ENCODE assay signal across 8 mouse cellular contexts in the genomic region with DNA sequence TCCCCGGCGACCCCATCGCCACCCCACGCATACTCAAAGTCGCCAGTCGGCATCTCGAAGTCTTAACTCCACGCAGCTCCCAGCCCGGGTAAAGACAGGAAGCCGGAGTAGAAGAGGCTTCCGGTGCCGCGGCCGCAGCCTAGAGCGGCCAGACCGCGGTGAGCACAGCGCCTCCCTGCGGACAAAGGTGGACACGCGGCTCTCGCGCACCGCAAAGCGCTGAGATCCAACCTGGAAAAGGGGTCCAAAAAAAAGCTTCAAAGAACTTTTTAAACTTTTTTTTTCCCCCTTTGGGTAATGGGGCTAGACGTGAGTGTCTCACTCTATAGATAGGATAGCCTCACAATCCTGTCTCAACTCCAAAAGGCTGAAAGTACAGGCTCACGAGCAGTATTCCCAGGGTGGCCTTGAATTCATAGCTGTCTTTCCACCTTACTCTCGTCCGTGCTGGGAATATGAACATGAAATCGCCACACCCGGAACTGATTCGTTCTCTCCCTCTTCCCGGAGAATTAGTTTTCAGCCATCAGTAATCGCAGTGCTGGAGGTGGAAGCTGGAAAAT. TPM values are rescaled to one million over a fixed set of nuclear protein-coding genes. Genes with fewer than 3 reads are reported as not detected.
DNase-seq lines count a peak whose midpoint lies in the region; ATAC-seq and TF ChIP-seq lines count a peak whose summit lies in the region.

Gene Eif3g, minus strand, starts transcription at position 113 of the 563 bp plus-strand sequence.

- DNase-seq in Patski (ENCODE audit: low read depth, low spot score): peak; percentile 33
- DNase-seq in cerebellum, adult 9-10 months: peak; percentile 81
- DNase-seq in forelimb bud, embryonic 11.5 days (ENCODE audit: low read depth, low spot score): peak; percentile 83
- DNase-seq in layer of hippocampus, postnatal 10 days (ENCODE audit: low spot score in 2 of 2): peak; percentile 88 to 91
- peak; percentile 87 for DNase-seq in lung, postnatal 25 days (ENCODE audit: low spot score)
- peak; percentile 78 for DNase-seq in retina, adult 2 months (ENCODE audit: low read depth, low spot score)
- DNase-seq in thymus, postnatal 25 days: peak; percentile 84

- CTCF ChIA-PET in Patski (lab: Charles Lee): interaction anchor here (0.7 to 2.5 kb wide), 21 partner anchors 9 to 262 kb away, joined by 3 to 17 read pairs (median 4); partner anchors contain the start of genes Angptl6, Icam5, Mrpl4 and Ppan

- POLR2A ChIA-PET in Patski (lab: Charles Lee): interaction anchor here (0.6 to 1.1 kb wide), 6 partner anchors 10 to 132 kb away, joined by 3 to 7 read pairs (median 4); partner anchors contain the start of gene Ppan

- peak; percentile 79 for ATAC-seq in Patski
- ATAC-seq in hematopoietic stem cell, adult 5-6 weeks (replicated peaks in 1 of 2; ENCODE audit: insufficient read depth in 1 of 2, low FRiP score in 2 of 2, low TSS enrichment in 1 of 2, low read depth in 1 of 2, poor library complexity in 2 of 2, severe bottlenecking in 2 of 2): peak; percentile 69 to 81

- no peak for TF ChIP-seq CTCF in Patski (IDR thresholded peaks at IDR 0.05)

- in situ Hi-C loops in Patski (cut with MboI; ENCODE audit: low pct_unique_long_range_greater_than_20kb): no loop called here

- no peaks in the 10 kb centered on the region for H3K27me3 ChIP-seq in Patski

RNA-seq across cellular contexts. Expression of gene Eif3g, which starts in this region (rescaled TPM):
- polyA plus RNA-seq in Patski (2021): 172 TPM
- total RNA-seq in hematopoietic stem cell, adult 5-6 weeks (2017): 128 and 177 TPM in 2 replicates
- 100 to 1,000 TPM; 137 to 144 TPM for total RNA-seq in layer of hippocampus, postnatal 10 days (2021)

Comparison
In these comparisons a context has a peak if more than half of its experiments do, and no peak if none do; other contexts are left out.
1. Peak in every context shown above with its lines: DNase-seq and ATAC-seq.
2. DNase-seq: peak in every context shown above with its lines; median percentile 90 in layer of hippocampus, postnatal 10 days; 87 in lung, postnatal 25 days; 84 in thymus, postnatal 25 days; 83 in forelimb bud, embryonic 11.5 days; 81 in cerebellum, adult 9-10 months; 78 in retina, adult 2 months; 33 in Patski.